Mouse (Mus musculus) heart, adult 2 months (tissue): ENCODE data around the gene Aldh1a1.

Source experiments
- CTCF ChIP-seq: fragments of 200-600 bp; IDR thresholded peaks from 2 replicates; pipeline ENCODE4 v1.8.1; 2022; ENCODE audit warnings: antibody characterized with exemption, mild to moderate bottlenecking, moderate library complexity
- EP300 ChIP-seq: fragments of 200-500 bp; IDR thresholded peaks from 2 replicates; pipeline ENCODE4 v1.6.1; 2011; ENCODE audit warnings: low read depth, low read length, control low read depth; ENCODE audit not compliant: insufficient read depth
- POLR2A ChIP-seq: fragments of 200-500 bp; IDR thresholded peaks from 2 replicates; pipeline ENCODE4 v1.6.1; 2011; ENCODE audit warnings: mild to moderate bottlenecking, low read depth, low read length, control low read depth; ENCODE audit not compliant: insufficient read depth

- TF ChIP-seq CTCF = no peak
- no peak for TF ChIP-seq POLR2A
- TF ChIP-seq EP300 = no peak
These were observed 66.0 kb downstream of the Aldh1a1 start for GRCm38 (mm10) chr19:20558544-20558943.
